Mouse (Mus musculus) c-Kit-positive CD71-positive TER-119-positive erythroid progenitor cells, embryonic 14.5 days (primary cell): ENCODE data around the gene Prodh2.
"Not testable (repeated sequence)": the region's sequence is repeated elsewhere in the genome, so short reads cannot be mapped to it uniquely, and the experiment has no call there.

Experiments
- DNase-seq: peaks from one replicate; pipeline ENCODE4 v3.0.0-alpha.2; 2013; ENCODE audit warnings: low spot score

The Prodh2 gene

GRCm38 (mm10) chr7:30493401-30493931 is at the start of gene Prodh2:
TSS of gene Prodh2 (plus strand) at chr7:30493622.
- no peak for DNase-seq

GRCm38 (mm10) chr7:30443696-30444095 is 49.7 kb upstream of the Prodh2 start:
- DNase-seq: no peak

GRCm38 (mm10) chr7:30444154-30444970 is 49.1 kb upstream of the Prodh2 start:
- DNase-seq: no peak

- no peak for DNase-seq
Measured at GRCm38 (mm10) chr7:30444971-30445751, 48.3 kb upstream of the Prodh2 start, which contains the start of gene Aplp1. TSS of gene Aplp1 (minus strand) at chr7:30445535.

GRCm38 (mm10) chr7:30450241-30450640 is 43.2 kb upstream of the Prodh2 start:
- no peak for DNase-seq

- DNase-seq: no peak
Measured at GRCm38 (mm10) chr7:30453327-30453726, 40.1 kb upstream of the Prodh2 start.

GRCm38 (mm10) chr7:30453766-30454165 is 39.7 kb upstream of the Prodh2 start:
- DNase-seq: peak; percentile 37

GRCm38 (mm10) chr7:30454259-30454658 is 39.2 kb upstream of the Prodh2 start:
- no peak for DNase-seq

GRCm38 (mm10) chr7:30456487-30456886 is 36.9 kb upstream of the Prodh2 start:
- DNase-seq: no peak

GRCm38 (mm10) chr7:30456911-30457628 is 36.4 kb upstream of the Prodh2 start:
- no peak for DNase-seq

GRCm38 (mm10) chr7:30457629-30458330 is 35.6 kb upstream of the Prodh2 start, which contains the start of the genes Kirrel2 and Nphs1:
TSS of gene Kirrel2 (minus strand) at chr7:30457690.
TSS of gene Nphs1 (plus strand) at chr7:30458315.
- DNase-seq: no peak

GRCm38 (mm10) chr7:30459484-30459883 is 33.9 kb upstream of the Prodh2 start:
- no peak for DNase-seq

GRCm38 (mm10) chr7:30463568-30463967 is 29.9 kb upstream of the Prodh2 start:
- DNase-seq: no peak

GRCm38 (mm10) chr7:30463996-30464395 is 29.4 kb upstream of the Prodh2 start:
- no peak for DNase-seq

- DNase-seq: no peak
Measured at GRCm38 (mm10) chr7:30464816-30465300, 28.6 kb upstream of the Prodh2 start.

- peak; percentile 40 for DNase-seq
Measured at GRCm38 (mm10) chr7:30472411-30472810, 21.0 kb upstream of the Prodh2 start.

- DNase-seq: no peak
Measured at GRCm38 (mm10) chr7:30474999-30475398, 18.4 kb upstream of the Prodh2 start.

GRCm38 (mm10) chr7:30476136-30476535 is 17.3 kb upstream of the Prodh2 start:
- DNase-seq: not testable (repeated sequence)

GRCm38 (mm10) chr7:30477415-30478381 is 15.7 kb upstream of the Prodh2 start:
- DNase-seq: no peak

GRCm38 (mm10) chr7:30484250-30484649 is 9.2 kb upstream of the Prodh2 start:
- no peak for DNase-seq
